Mouse (Mus musculus) fat pad, adult 2 months (tissue): ENCODE results near the gene Tmcc2.

Experiments
- DNase-seq: peaks from one replicate; pipeline ENCODE4 v3.0.0-alpha.2; 2011; ENCODE audit warnings: low read depth, low spot score; ENCODE audit errors: extremely low read depth

The Tmcc2 gene

DNA sequence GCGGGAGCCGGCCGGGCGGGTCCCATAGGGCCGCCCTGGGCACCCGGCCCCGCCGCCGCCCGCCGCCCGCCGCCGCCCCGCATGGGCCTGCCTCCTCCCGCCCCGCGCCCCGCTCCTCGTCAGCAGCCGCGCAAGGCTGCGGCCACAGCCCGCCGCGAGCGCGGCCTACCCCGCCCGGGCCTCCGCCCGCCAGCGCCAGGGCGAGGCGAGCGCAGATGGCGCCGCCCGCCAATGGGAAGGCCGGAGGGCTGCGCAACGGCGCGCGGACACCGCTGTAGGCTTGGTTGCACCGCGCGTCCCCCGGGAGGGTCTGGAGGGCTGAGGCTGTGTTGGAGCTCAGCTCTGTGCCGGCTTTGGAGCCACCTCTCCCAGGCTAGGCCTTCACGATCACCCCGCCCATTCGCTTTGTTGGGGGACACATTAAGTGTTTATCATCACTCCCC, 520 bp upstream of the Tmcc2 start:
- DNase-seq, result no peak

DNA sequence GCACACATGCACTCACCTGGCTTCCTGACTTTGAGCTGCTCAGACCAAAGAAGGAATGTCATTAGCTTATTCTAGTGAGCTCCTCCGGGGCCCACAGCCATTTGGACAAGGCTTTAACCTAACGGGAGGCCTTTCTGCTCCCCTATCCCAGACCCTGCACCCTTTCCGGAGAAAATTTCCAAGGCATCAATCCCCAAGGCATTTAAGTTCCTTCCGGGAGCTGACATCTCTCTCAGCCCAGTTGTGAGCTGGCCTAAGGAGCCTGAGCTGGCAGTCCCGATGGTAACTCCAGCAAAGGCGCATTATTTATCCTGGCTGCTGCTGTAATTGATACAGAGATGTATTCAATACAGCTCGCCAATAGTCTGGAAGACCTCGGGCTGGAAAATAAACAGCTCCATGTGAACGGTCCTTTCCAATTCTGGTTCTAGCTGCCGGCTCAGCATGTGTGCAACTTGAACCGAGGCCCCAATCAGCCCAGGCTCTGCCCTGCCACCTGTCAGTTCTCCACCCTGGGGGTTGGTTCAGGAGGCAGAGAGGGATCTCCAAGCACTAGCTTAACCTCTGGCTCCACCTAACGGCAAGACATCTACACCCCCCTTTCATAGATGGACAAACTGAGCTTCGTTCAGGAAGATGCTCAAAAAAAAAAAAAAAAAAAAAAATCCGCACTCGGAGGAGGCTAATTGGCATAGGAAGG, 1.0 kb downstream of the Tmcc2 start:
- DNase-seq, result no peak

GRCm38 (mm10) chr1:132388813-132389803, 2.0 kb downstream of the Tmcc2 start:
- DNase-seq, result no peak

GRCm38 (mm10) chr1:132387943-132388342, 3.1 kb downstream of the Tmcc2 start:
- no peak for DNase-seq

- DNase-seq, result no peak
These were observed 4.8 kb downstream of the Tmcc2 start for GRCm38 (mm10) chr1:132386266-132386665.

- no peak for DNase-seq
These were observed 5.4 kb downstream of the Tmcc2 start for GRCm38 (mm10) chr1:132385711-132386110.

DNA sequence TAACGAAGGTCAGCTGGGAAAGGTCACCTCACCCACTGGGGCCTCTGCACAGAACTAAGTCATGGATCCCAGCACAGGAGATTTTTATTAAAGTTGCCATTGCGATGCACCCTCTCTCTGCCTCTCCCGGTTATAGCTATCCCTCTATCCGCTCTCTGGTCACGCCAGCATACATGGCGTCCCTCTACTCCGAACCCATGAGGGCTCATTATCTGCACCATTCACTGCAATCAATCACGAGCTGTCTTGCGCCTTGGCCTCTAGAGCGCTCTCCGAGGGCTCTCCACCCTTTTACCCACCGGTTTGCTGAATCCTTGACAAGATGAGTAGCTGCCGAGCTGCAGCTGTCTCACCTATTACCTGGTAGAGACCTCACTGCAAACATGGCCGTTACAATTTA, 5.8 kb downstream of the Tmcc2 start:
- no peak for DNase-seq

DNA sequence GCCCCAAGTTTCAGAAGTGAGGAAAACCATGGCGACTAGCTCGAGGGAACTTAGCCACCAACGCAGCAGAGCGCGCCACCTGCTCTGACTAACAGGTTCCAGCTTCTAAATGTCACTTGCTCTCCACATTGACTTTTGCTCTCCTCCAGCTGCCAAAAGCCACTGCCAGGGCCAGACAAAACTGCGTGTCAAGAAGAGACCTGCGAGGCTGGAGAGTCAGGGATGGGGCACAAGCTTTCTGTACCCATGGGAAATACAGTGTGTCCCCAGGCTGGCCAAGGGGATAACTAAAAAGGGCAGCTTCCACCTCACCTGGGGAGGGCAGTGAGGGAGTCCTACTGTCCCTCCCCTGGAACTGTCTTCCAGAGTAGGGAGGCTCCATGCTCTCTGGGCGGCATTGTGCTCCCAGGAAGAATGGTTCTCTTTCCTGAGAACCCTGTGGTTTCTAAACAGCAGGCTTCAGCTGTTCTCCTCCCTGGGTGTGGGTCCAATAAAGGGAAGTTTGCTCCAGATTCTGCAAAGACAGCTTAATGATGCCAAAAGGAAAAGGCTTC, 7.0 kb downstream of the Tmcc2 start:
- DNase-seq, result no peak

GRCm38 (mm10) chr1:132381929-132382328, 9.2 kb downstream of the Tmcc2 start:
- DNase-seq, result no peak

DNA sequence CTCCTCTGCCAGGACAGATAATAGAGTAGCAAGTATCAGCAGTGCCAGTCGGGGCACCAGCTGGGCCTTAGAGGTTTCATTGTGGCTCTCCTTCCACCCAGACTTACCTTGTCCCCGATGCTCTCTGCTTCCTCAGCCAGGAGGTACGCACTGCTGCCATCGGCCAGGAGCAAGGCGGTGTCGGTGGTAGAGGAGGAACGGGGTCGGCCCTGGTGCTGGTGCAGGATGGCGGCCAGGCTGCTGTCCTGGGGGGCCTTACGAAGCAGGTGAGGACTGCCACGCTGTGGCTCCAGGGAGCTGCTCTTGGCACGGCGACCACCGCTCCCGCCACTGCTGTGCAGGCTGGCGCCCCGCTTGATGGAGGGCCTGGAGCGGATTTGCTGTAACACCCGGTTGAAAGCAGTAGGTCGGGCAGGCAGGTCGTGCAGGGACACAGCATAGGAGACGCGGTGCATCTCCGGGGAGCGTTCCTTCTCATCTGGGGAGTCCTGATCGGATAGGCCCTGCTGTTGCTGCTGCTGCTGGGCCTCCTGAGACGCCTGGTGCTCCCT, 10.5 kb downstream of the Tmcc2 start:
- DNase-seq, result no peak

GRCm38 (mm10) chr1:132377811-132378210, 13.3 kb downstream of the Tmcc2 start:
- DNase-seq, result no peak

DNA sequence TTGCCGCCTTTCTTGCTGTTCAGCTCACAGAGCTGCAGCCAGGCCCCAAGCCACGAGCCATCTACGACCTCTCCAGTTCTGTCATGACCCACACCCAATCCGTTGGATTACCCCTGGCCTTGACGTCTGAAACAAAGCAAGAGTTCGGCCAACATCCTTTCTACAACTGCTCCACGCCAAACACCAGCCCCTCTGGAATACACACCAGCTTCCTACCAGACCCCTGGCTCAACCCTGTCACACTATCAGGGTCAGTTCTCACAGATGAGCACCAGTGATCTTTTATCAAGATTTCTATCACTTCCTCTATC, 14.1 kb downstream of the Tmcc2 start:
- DNase-seq, result no peak

GRCm38 (mm10) chr1:132376211-132377054, 14.6 kb downstream of the Tmcc2 start:
- DNase-seq, result no peak

DNA sequence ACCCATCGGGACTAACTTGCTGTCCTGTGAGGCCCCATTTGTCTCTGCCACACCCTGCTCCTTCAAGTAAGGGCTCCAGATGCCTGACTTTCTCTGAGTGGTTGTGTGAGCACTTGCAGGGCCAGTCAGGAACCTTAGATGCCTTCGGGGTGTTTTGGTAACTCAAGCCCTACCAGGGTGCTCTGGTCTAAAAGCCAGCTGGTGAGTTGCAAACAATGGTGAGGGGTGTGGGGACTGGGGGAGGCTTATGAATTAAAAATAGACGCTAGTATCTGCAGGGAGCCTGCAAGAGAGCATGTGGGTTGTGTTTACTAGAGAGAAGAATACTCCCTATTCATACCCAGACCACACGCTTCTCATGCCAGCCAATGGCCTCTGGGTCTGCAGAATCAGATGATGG, 15.8 kb downstream of the Tmcc2 start:
- DNase-seq, result no peak

GRCm38 (mm10) chr1:132374873-132375244, 16.2 kb downstream of the Tmcc2 start:
- DNase-seq, result no peak

DNA sequence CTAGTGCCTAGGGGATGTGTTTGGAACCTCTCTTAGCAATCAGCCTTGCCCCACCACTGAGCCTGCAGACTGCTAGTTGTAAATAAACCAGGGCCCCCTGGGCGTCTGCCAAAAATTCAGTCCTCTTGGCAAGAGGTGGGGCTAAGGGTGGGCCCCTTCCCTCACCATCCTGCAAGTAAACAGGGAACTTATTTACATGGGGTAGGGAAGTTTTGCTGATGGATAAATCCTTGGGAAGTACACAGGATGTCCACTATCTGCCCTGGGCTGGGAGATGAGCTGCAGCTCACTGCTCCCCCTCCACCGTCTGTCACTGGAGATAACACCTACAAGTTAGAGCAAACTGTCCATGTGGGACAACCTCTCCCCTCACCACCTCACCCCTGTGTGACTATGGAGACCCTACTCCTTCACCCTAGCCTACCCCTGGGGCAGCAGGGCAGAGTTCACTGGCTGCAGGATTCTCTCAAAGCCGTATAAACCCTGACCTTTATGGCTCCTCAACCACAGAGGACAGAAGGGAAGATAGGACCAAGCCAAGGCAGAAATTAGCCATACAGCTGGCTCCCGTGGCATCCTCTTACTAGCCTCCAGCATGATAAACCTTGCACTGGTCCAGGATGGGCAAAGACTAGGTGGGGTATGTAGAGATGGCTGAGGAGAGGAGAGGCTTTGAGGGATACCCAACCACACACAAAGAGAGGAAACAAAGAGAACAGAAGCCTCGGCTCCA, 16.8 kb downstream of the Tmcc2 start:
- DNase-seq, result no peak

- no peak for DNase-seq
These were observed 18.1 kb downstream of the Tmcc2 start for GRCm38 (mm10) chr1:132372896-132373534.

GRCm38 (mm10) chr1:132372354-132372753, 18.7 kb downstream of the Tmcc2 start:
- no peak for DNase-seq

GRCm38 (mm10) chr1:132371298-132372081, 19.6 kb downstream of the Tmcc2 start:
- DNase-seq, result no peak
